Mouse (Mus musculus) G1E (cell line): ENCODE data around the gene Ryr1. TPM values are rescaled to one million over a fixed set of nuclear protein-coding genes. Genes with fewer than 3 reads are reported as not detected.

Experiments used
- ATAC-seq: 2 replicates; pipeline ENCODE4 v1.8.0; 2016; ENCODE audit warnings: mild to moderate bottlenecking; ENCODE audit not compliant: insufficient number of reproducible peaks, poor library complexity, low FRiP score, severe bottlenecking; ENCODE audit errors: extremely low read depth
- DNase-seq: peaks from one replicate; pipeline ENCODE4 v3.0.0; 2012; ENCODE audit warnings: low spot score
- H3K27me3 ChIP-seq: 2 replicates; pipeline ENCODE4 v1.6.1; 2012; ENCODE audit warnings: mild to moderate bottlenecking, low read length, inconsistent platforms; ENCODE audit not compliant: insufficient read depth
- H3K36me3 ChIP-seq: replicated peaks from 2 replicates; pipeline ENCODE3; 2012; ENCODE audit warnings: mild to moderate bottlenecking, inconsistent platforms
- H3K4me1 ChIP-seq: 2 replicates; pipeline ENCODE4 v1.6.1; 2012; ENCODE audit warnings: low read depth, low read length, inconsistent platforms, mixed read lengths; ENCODE audit not compliant: insufficient read depth
- H3K4me3 ChIP-seq: 2 replicates; pipeline ENCODE4 v1.5.1; 2012; ENCODE audit warnings: low read depth, mild to moderate bottlenecking, inconsistent platforms, low read length, moderate library complexity, mixed read lengths
- H3K9me3 ChIP-seq: replicated peaks from 2 replicates; pipeline ENCODE4 v1.6.1; 2012; ENCODE audit warnings: inconsistent platforms
- CTCF ChIP-seq: IDR thresholded peaks from 2 replicates; pipeline ENCODE4 v1.5.1; 2012; ENCODE audit warnings: low read depth, low read length, inconsistent platforms, mixed read lengths
- GATA1 ChIP-seq: IDR thresholded peaks from 2 replicates; pipeline ENCODE4 v1.6.1; 2012; ENCODE audit warnings: borderline replicate concordance, low read length, inconsistent platforms, mixed read lengths
- GATA2 ChIP-seq: IDR thresholded peaks from 2 replicates; pipeline ENCODE4 v1.6.1; 2012; ENCODE audit warnings: low read depth, low read length, inconsistent platforms, borderline replicate concordance
- POLR2AphosphoS5 ChIP-seq: IDR thresholded peaks from 2 replicates; pipeline ENCODE4 v1.6.1; 2012; ENCODE audit warnings: low read depth, low read length, inconsistent platforms; ENCODE audit not compliant: insufficient replicate concordance
- TAL1 ChIP-seq: conservative IDR thresholded peaks from 2 replicates; pipeline ENCODE4 v1.6.1; 2012; ENCODE audit warnings: low read depth, low read length, inconsistent platforms, mixed read lengths
- polyA plus RNA-seq: library from polyadenylated mRNA; stranded (reverse); fragments of >175 nt; gene quantifications from 2 replicates; pipeline ENCODE4 v1.2.3, GENCODE M21; 2012
- total RNA-seq, 2 experiments: library from RNA; stranded (forward) in 1 of 2; stranded (reverse) in 1 of 2; fragments of 200-1000 nt in 1 of 2; fragments of >200 nt in 1 of 2; fragmentation: Nextera tagmentation in 1 of 2; gene quantifications; 2 replicates each; pipeline ENCODE4 v1.2.3; 2014 to 2017

Gene Ryr1
- total and polyA plus RNA-seq, 3 experiments = under 0.01 to 0.38 (median 0.30) TPM

- Histone ChIP-seq H3K4me1 (peaks cover 64% of the 10 kb centered on the region), H3K4me3 (no peak overlapping the region), H3K36me3 (peaks cover 73% of the 10 kb centered on the region), H3K27me3 (no peaks in the 10 kb centered on the region), H3K9me3 (no peaks in the 10 kb centered on the region)
- TF ChIP-seq CTCF (no peak), GATA2 (no peak), TAL1 (peak; percentile 41; the same call in 1 of the 2 replicates), POLR2AphosphoS5 (no peak), GATA1 (no peak)
- ATAC-seq = peak; percentile 54
- peak; percentile 33 for DNase-seq
Observed at GRCm38 (mm10) chr7:28953476-28954376, 171.3 kb downstream of the Ryr1 start.

Other genes starting within 250 kb of the Ryr1 start
- gene Capn12, start 243.8 kb downstream of the Ryr1 start, total RNA-seq (2014; fragmentation: Nextera tagmentation) = not detected in 2 replicates
- 0.12 and 0.22 TPM in 2 replicates for gene Capn12, start 243.8 kb downstream of the Ryr1 start, total RNA-seq (2017)
- 0.02 TPM in 1 of 2 replicates, not detected in the other for gene Capn12, start 243.8 kb downstream of the Ryr1 start, polyA plus RNA-seq
- gene Actn4, start 162.8 kb downstream of the Ryr1 start, total RNA-seq (2014; fragmentation: Nextera tagmentation) = 119 and 121 TPM in 2 replicates
- 28.1 and 30.3 TPM in 2 replicates for gene Actn4, start 162.8 kb downstream of the Ryr1 start, total RNA-seq (2017)
- 259 and 260 TPM in 2 replicates for gene Actn4, start 162.8 kb downstream of the Ryr1 start, polyA plus RNA-seq
- 280 and 322 TPM in 2 replicates for gene Eif3k, start 143.3 kb downstream of the Ryr1 start, total RNA-seq (2014; fragmentation: Nextera tagmentation)
- 377 and 459 TPM in 2 replicates for gene Eif3k, start 143.3 kb downstream of the Ryr1 start, total RNA-seq (2017)
- gene Eif3k, start 143.3 kb downstream of the Ryr1 start, polyA plus RNA-seq = 91.7 and 199 TPM in 2 replicates
- gene Map4k1, start 143.1 kb downstream of the Ryr1 start, total RNA-seq (2014; fragmentation: Nextera tagmentation) = 9.6 and 15.9 TPM in 2 replicates
- 9.1 and 16.1 TPM in 2 replicates for gene Map4k1, start 143.1 kb downstream of the Ryr1 start, total RNA-seq (2017)
- gene Map4k1, start 143.1 kb downstream of the Ryr1 start, polyA plus RNA-seq = 58.0 and 67.4 TPM in 2 replicates
- gene Rasgrp4, start 9.7 kb upstream of the Ryr1 start, total RNA-seq (2014; fragmentation: Nextera tagmentation) = 4.3 and 5.8 TPM in 2 replicates
- 8.2 and 8.6 TPM in 2 replicates for gene Rasgrp4, start 9.7 kb upstream of the Ryr1 start, total RNA-seq (2017)
- 3.0 and 4.3 TPM in 2 replicates for gene Rasgrp4, start 9.7 kb upstream of the Ryr1 start, polyA plus RNA-seq
- gene Fam98c, start 31.1 kb upstream of the Ryr1 start, total RNA-seq (2014; fragmentation: Nextera tagmentation) = 29.6 and 33.9 TPM in 2 replicates
- gene Fam98c, start 31.1 kb upstream of the Ryr1 start, total RNA-seq (2017) = 21.9 and 26.0 TPM in 2 replicates
- gene Fam98c, start 31.1 kb upstream of the Ryr1 start, polyA plus RNA-seq = 70.4 and 73.8 TPM in 2 replicates
- not detected in 2 replicates for gene Ggn, start 45.0 kb upstream of the Ryr1 start, total RNA-seq (2014; fragmentation: Nextera tagmentation)
- gene Ggn, start 45.0 kb upstream of the Ryr1 start, total RNA-seq (2017) = 0.22 TPM in 1 of 2 replicates, not detected in the other
- 0.21 and 0.36 TPM in 2 replicates for gene Ggn, start 45.0 kb upstream of the Ryr1 start, polyA plus RNA-seq
- 1.3 and 1.5 TPM in 2 replicates for gene Spred3, start 45.2 kb upstream of the Ryr1 start, total RNA-seq (2014; fragmentation: Nextera tagmentation)
- gene Spred3, start 45.2 kb upstream of the Ryr1 start, total RNA-seq (2017) = 0.41 and 0.44 TPM in 2 replicates
- gene Spred3, start 45.2 kb upstream of the Ryr1 start, polyA plus RNA-seq = 0.21 and 0.23 TPM in 2 replicates
- 157 TPM in 2 replicates for gene Psmd8, start 55.5 kb upstream of the Ryr1 start, total RNA-seq (2014; fragmentation: Nextera tagmentation)
- 187 and 209 TPM in 2 replicates for gene Psmd8, start 55.5 kb upstream of the Ryr1 start, total RNA-seq (2017)
- gene Psmd8, start 55.5 kb upstream of the Ryr1 start, polyA plus RNA-seq = 103 and 111 TPM in 2 replicates
- 3.0 and 12.0 TPM in 2 replicates for gene Catsperg1, start 88.9 kb upstream of the Ryr1 start, total RNA-seq (2014; fragmentation: Nextera tagmentation)
- 1.5 and 2.1 TPM in 2 replicates for gene Catsperg1, start 88.9 kb upstream of the Ryr1 start, total RNA-seq (2017)
- gene Catsperg1, start 88.9 kb upstream of the Ryr1 start, polyA plus RNA-seq = 0.04 and 0.06 TPM in 2 replicates
- not detected in 2 replicates for gene Kcnk6, start 107.3 kb upstream of the Ryr1 start, total RNA-seq (2014; fragmentation: Nextera tagmentation)
- gene Kcnk6, start 107.3 kb upstream of the Ryr1 start, total RNA-seq (2017) = 0.12 TPM in 1 of 2 replicates, not detected in the other
- not detected in 2 replicates for gene Kcnk6, start 107.3 kb upstream of the Ryr1 start, polyA plus RNA-seq
- 114 and 133 TPM in 2 replicates for gene Yif1b, start 113.2 kb upstream of the Ryr1 start, total RNA-seq (2014; fragmentation: Nextera tagmentation)
- gene Yif1b, start 113.2 kb upstream of the Ryr1 start, total RNA-seq (2017) = 27.8 and 31.3 TPM in 2 replicates
- gene Yif1b, start 113.2 kb upstream of the Ryr1 start, polyA plus RNA-seq = 228 and 275 TPM in 2 replicates
- gene 2200002D01Rik, start 123.3 kb upstream of the Ryr1 start, total RNA-seq (2014; fragmentation: Nextera tagmentation) = not detected in 2 replicates
- gene 2200002D01Rik, start 123.3 kb upstream of the Ryr1 start, total RNA-seq (2017) = 0.12 and 0.22 TPM in 2 replicates
- not detected in 2 replicates for gene 2200002D01Rik, start 123.3 kb upstream of the Ryr1 start, polyA plus RNA-seq
- 24.4 and 33.4 TPM in 2 replicates for gene Spint2, start 156.7 kb upstream of the Ryr1 start, total RNA-seq (2014; fragmentation: Nextera tagmentation)
- gene Spint2, start 156.7 kb upstream of the Ryr1 start, total RNA-seq (2017) = 19.3 and 21.4 TPM in 2 replicates
- 102 and 138 TPM in 2 replicates for gene Spint2, start 156.7 kb upstream of the Ryr1 start, polyA plus RNA-seq
- not detected in 2 replicates for gene Ppp1r14a, start 164.1 kb upstream of the Ryr1 start, total RNA-seq (2014; fragmentation: Nextera tagmentation)
- gene Ppp1r14a, start 164.1 kb upstream of the Ryr1 start, total RNA-seq (2017) = not detected in 2 replicates
- 0.23 and 0.28 TPM in 2 replicates for gene Ppp1r14a, start 164.1 kb upstream of the Ryr1 start, polyA plus RNA-seq
- gene Dpf1, start 178.8 kb upstream of the Ryr1 start, total RNA-seq (2014; fragmentation: Nextera tagmentation) = 21.8 and 23.8 TPM in 2 replicates
- gene Dpf1, start 178.8 kb upstream of the Ryr1 start, total RNA-seq (2017) = 6.8 and 9.4 TPM in 2 replicates
- 47.4 and 50.3 TPM in 2 replicates for gene Dpf1, start 178.8 kb upstream of the Ryr1 start, polyA plus RNA-seq